Comparison of ENCODE assay signal across 25 mouse cellular contexts in genomic region chr6:54320236-54320635, GRCm38 (mm10).
"Had no signal": no experiment of that assay in that cellular context is flagged by ENCODE, and none has a peak within 500 bp of the region (broad histone marks: within the 10 kb centered on the region; RNA-seq: fewer than 3 reads in every experiment).

No protein-coding gene starts in this region.

- H3K4me2 ChIP-seq: heart, embryonic 12.5 days; hindbrain, embryonic 12.5 days; hindbrain, embryonic 14.5 days; limb, embryonic 12.5 days; liver, embryonic 11.5 days; liver, embryonic 13.5 days; liver, embryonic 15.5 days had no signal

- H3K4me1 ChIP-seq: heart, embryonic 10.5 days; heart, embryonic 12.5 days; hindbrain, embryonic 10.5 days; hindbrain, embryonic 12.5 days; limb, embryonic 10.5 days; limb, embryonic 12.5 days; liver, embryonic 13.5 days; liver, embryonic 15.5 days had no signal

- H3K36me3 ChIP-seq: heart, embryonic 10.5 days; heart, embryonic 12.5 days; hindbrain, embryonic 10.5 days; hindbrain, embryonic 12.5 days; limb, embryonic 10.5 days; limb, embryonic 12.5 days; liver, embryonic 13.5 days; liver, embryonic 15.5 days had no signal

- H3K9me3 ChIP-seq: heart, embryonic 10.5 days; heart, embryonic 12.5 days; hindbrain, embryonic 10.5 days; hindbrain, embryonic 12.5 days; limb, embryonic 10.5 days; limb, embryonic 12.5 days; liver, embryonic 13.5 days; liver, embryonic 15.5 days had no signal

- H3K27ac ChIP-seq: gastrocnemius, adult 2 months; heart, embryonic 10.5 days; hindbrain, embryonic 10.5 days; hindbrain, embryonic 12.5 days; hindbrain, embryonic 14.5 days; left cerebral cortex, adult 2 months; limb, embryonic 10.5 days; limb, embryonic 12.5 days; liver, embryonic 13.5 days; liver, embryonic 15.5 days had no signal

- ATAC-seq: hindbrain, embryonic 16.5 days; inflammation-experienced regulatory T-cells, adult 6 months had no signal

- H3K4me3 ChIP-seq: gastrocnemius, adult 2 months; heart, embryonic 10.5 days; heart, embryonic 12.5 days; hindbrain, embryonic 10.5 days; hindbrain, embryonic 12.5 days; left cerebral cortex, adult 2 months; limb, embryonic 10.5 days; limb, embryonic 12.5 days; liver, embryonic 13.5 days; liver, embryonic 15.5 days had no signal

- H3K9ac ChIP-seq: heart, embryonic 12.5 days; hindbrain, embryonic 12.5 days; hindbrain, embryonic 14.5 days; limb, embryonic 12.5 days; liver, embryonic 13.5 days; liver, embryonic 15.5 days had no signal

- DNase-seq: gastrocnemius, adult 2 months; gastrocnemius, postnatal 10 days; gastrocnemius, postnatal 25 days; heart, adult 18-20 months; heart, postnatal 10 days; heart, postnatal 4 days; kidney, adult 11 months; kidney, adult 2 months; kidney, adult 9 months; kidney, postnatal 14 days; kidney, postnatal 36 days; liver; liver, embryonic 13.5 days had no signal
